Mouse (Mus musculus): Measurements from ENCODE around the gene Psmg1. TPM values are rescaled to one million over a fixed set of nuclear protein-coding genes. Genes with fewer than 3 reads are reported as not detected.
A peak's percentile ranks its signal among the peaks of the same experiment; 100 is the strongest.

Gene Psmg1
- polyA plus RNA-seq, 1 experiment from 2014 or later: 106 TPM

GRCm38 (mm10) chr16:95953159-95953650 lies 37.6 kb downstream of the Psmg1 start:
- H3K36me3 ChIP-seq (replicated peaks): no peaks in the 10 kb centered on the region
- no peak overlapping the region for H3K4me3 ChIP-seq
- 94% methylated on average over 4 of the region's 4 CpGs for WGBS
- no peaks in the 10 kb centered on the region for H3K4me1 ChIP-seq
- DNase-seq (ENCODE audit: extremely low spot score, low spot score): no peak
- no peaks in the 10 kb centered on the region for H3K9me3 ChIP-seq
- H3K27me3 ChIP-seq (ENCODE audit: poor library complexity, severe bottlenecking): no peaks in the 10 kb centered on the region
- H3K27ac ChIP-seq: no peak overlapping the region

- Histone ChIP-seq H3K36me3 (replicated peaks) (no peaks in the 10 kb centered on the region), H3K9me3 (no peaks in the 10 kb centered on the region), H3K27me3 (ENCODE audit: poor library complexity, severe bottlenecking) (no peaks in the 10 kb centered on the region), H3K27ac (no peak overlapping the region), H3K4me1 (no peaks in the 10 kb centered on the region), H3K4me3 (no peak overlapping the region)
- DNase-seq (ENCODE audit: extremely low spot score, low spot score): no peak
- 93% methylated on average over 2 of the region's 2 CpGs for WGBS
These were observed 39.3 kb downstream of the Psmg1 start for GRCm38 (mm10) chr16:95951471-95951870.

GRCm38 (mm10) chr16:95945389-95946311 lies 45.1 kb downstream of the Psmg1 start:
- Histone ChIP-seq H3K4me1 (no peaks in the 10 kb centered on the region), H3K9me3 (no peaks in the 10 kb centered on the region), H3K27ac (no peak overlapping the region), H3K36me3 (replicated peaks) (no peaks in the 10 kb centered on the region), H3K4me3 (no peak overlapping the region), H3K27me3 (ENCODE audit: poor library complexity, severe bottlenecking) (peaks cover 12% of the 10 kb centered on the region)
- DNase-seq (ENCODE audit: extremely low spot score, low spot score): peak; percentile 71
- WGBS: 38% methylated on average over 20 of the region's 20 CpGs

GRCm38 (mm10) chr16:95943186-95943585 lies 47.6 kb downstream of the Psmg1 start:
- H3K4me3 ChIP-seq: no peak overlapping the region
- DNase-seq (ENCODE audit: extremely low spot score, low spot score): no peak
- 85% methylated on average over 6 of the region's 6 CpGs for WGBS

GRCm38 (mm10) chr16:95941575-95941974 lies 49.2 kb downstream of the Psmg1 start:
- 93% methylated on average over 5 of the region's 5 CpGs for WGBS
- Histone ChIP-seq H3K9me3 (peaks cover 12% of the 10 kb centered on the region), H3K27me3 (ENCODE audit: poor library complexity, severe bottlenecking) (peaks cover 12% of the 10 kb centered on the region), H3K4me3 (no peak overlapping the region), H3K4me1 (no peaks in the 10 kb centered on the region), H3K36me3 (replicated peaks) (no peaks in the 10 kb centered on the region), H3K27ac (no peak overlapping the region)
- DNase-seq (ENCODE audit: extremely low spot score, low spot score): no peak

More at GRCm38 (mm10) chr16:95943186-95943585, 47.6 kb downstream of the Psmg1 start:
- Histone ChIP-seq H3K4me1 (no peaks in the 10 kb centered on the region), H3K27me3 (ENCODE audit: poor library complexity, severe bottlenecking) (peaks cover 12% of the 10 kb centered on the region), H3K27ac (no peak overlapping the region), H3K9me3 (peaks cover 3% of the 10 kb centered on the region; the same call in 1 of the 2 replicates), H3K36me3 (replicated peaks) (no peaks in the 10 kb centered on the region)

GRCm38 (mm10) chr16:95935495-95935961 lies 55.2 kb downstream of the Psmg1 start:
- Histone ChIP-seq H3K4me1 (peaks cover 9% of the 10 kb centered on the region), H3K27ac (no peak overlapping the region), H3K9me3 (peaks cover 12% of the 10 kb centered on the region), H3K36me3 (replicated peaks) (no peaks in the 10 kb centered on the region), H3K27me3 (ENCODE audit: poor library complexity, severe bottlenecking) (no peaks in the 10 kb centered on the region), H3K4me3 (no peak overlapping the region)
- no peak for DNase-seq (ENCODE audit: extremely low spot score, low spot score)
- WGBS: 56% methylated on average over 6 of the region's 6 CpGs

- no peak for DNase-seq (ENCODE audit: extremely low spot score, low spot score)
- WGBS: 84% methylated on average over 6 of the region's 6 CpGs
- H3K9me3 ChIP-seq: peaks cover 7% of the 10 kb centered on the region
These were observed 57.9 kb downstream of the Psmg1 start for GRCm38 (mm10) chr16:95932860-95933259.

GRCm38 (mm10) chr16:95931509-95931908 lies 59.3 kb downstream of the Psmg1 start:
- H3K4me1 ChIP-seq: peaks cover 26% of the 10 kb centered on the region
- no peak overlapping the region for H3K4me3 ChIP-seq
- no peak overlapping the region for H3K27ac ChIP-seq
- no peaks in the 10 kb centered on the region for H3K36me3 ChIP-seq (replicated peaks)
- WGBS: 91% methylated on average over 12 of the region's 12 CpGs
- H3K27me3 ChIP-seq (ENCODE audit: poor library complexity, severe bottlenecking): no peaks in the 10 kb centered on the region
- H3K9me3 ChIP-seq: no peaks in the 10 kb centered on the region
- DNase-seq (ENCODE audit: extremely low spot score, low spot score): no peak

More at GRCm38 (mm10) chr16:95932860-95933259, 57.9 kb downstream of the Psmg1 start:
- Histone ChIP-seq H3K4me1 (peaks cover 26% of the 10 kb centered on the region), H3K4me3 (no peak overlapping the region), H3K27ac (no peak overlapping the region), H3K36me3 (replicated peaks) (no peaks in the 10 kb centered on the region), H3K27me3 (ENCODE audit: poor library complexity, severe bottlenecking) (no peaks in the 10 kb centered on the region)

Small RNA genes lying within 50 kb of the gene (microRNA-seq; reads per million reads assigned to microRNA genes)
- not detected for gene Gm27833

Other genes with a start within 250 kb of the Psmg1 start
- gene Brwd1, start 91.6 kb upstream of the Psmg1 start, polyA plus RNA-seq (2016; fragmentation: Nextera tagmentation; extraction: Ambion mirVana): 138 and 143 TPM in 2 replicates
- gene Hmgn1, start 136.8 kb upstream of the Psmg1 start, polyA plus RNA-seq (2016; fragmentation: Nextera tagmentation; extraction: Ambion mirVana): 851 and 879 TPM in 2 replicates
- gene Wrb, start 154.4 kb upstream of the Psmg1 start, polyA plus RNA-seq (2016; fragmentation: Nextera tagmentation; extraction: Ambion mirVana): 127 and 128 TPM in 2 replicates
- 1.0 and 1.1 TPM in 2 replicates for gene Lca5l, start 201.3 kb upstream of the Psmg1 start, polyA plus RNA-seq (2016; fragmentation: Nextera tagmentation; extraction: Ambion mirVana)
- 1.3 and 1.8 TPM in 2 replicates for gene Sh3bgr, start 209.5 kb upstream of the Psmg1 start, polyA plus RNA-seq (2016; fragmentation: Nextera tagmentation; extraction: Ambion mirVana)
- 0.10 and 0.11 TPM in 2 replicates for gene B3galt5, start 244.8 kb upstream of the Psmg1 start, polyA plus RNA-seq (2016; fragmentation: Nextera tagmentation; extraction: Ambion mirVana)

All from forebrain, embryonic 10.5 days (tissue).